Mouse (Mus musculus): Measurements from ENCODE around the gene Tln1. TPM values are rescaled to one million over a fixed set of nuclear protein-coding genes. Genes with fewer than 3 reads are reported as not detected.

Gene Tln1
- polyA plus RNA-seq, 2 experiments = 62.4 to 69.4 TPM

GRCm38 (mm10) chr4:43583421-43583820 is 20.9 kb upstream of the Tln1 start:
- no peak overlapping the region for H3K9ac ChIP-seq (ENCODE audit: low read depth, low read length, severe bottlenecking)
- 68% methylated on average over 7 of the region's 7 CpGs for WGBS
- no peak overlapping the region for H3K27ac ChIP-seq (replicated peaks; ENCODE audit: low read depth, low read length)
- no peak for TF ChIP-seq POLR2A (IDR thresholded peaks at IDR 0.05; ENCODE audit: borderline replicate concordance, extremely low read depth, insufficient read depth, insufficient read length)
- no peaks in the 10 kb centered on the region for H3K9me3 ChIP-seq (ENCODE audit: control insufficient read depth, low read length)
- peaks cover 42% of the 10 kb centered on the region for H3K36me3 ChIP-seq (ENCODE audit: control insufficient read depth, insufficient read depth, low read length)
- peaks cover 11% of the 10 kb centered on the region; the same call in 1 of the 2 replicates for H3K4me1 ChIP-seq (ENCODE audit: control insufficient read depth, insufficient read depth, low read length)
- ATAC-seq (ENCODE audit: low FRiP score, low read depth) = no peak
- no peak overlapping the region for H3K4me3 ChIP-seq (replicated peaks; ENCODE audit: low read length)
- no peaks in the 10 kb centered on the region for H3K27me3 ChIP-seq (ENCODE audit: control insufficient read depth, insufficient read depth, low read length)
- no peak overlapping the region for H3K4me2 ChIP-seq (replicated peaks; ENCODE audit: low read depth, low read length, severe bottlenecking)
- no peak for DNase-seq (ENCODE audit: low spot score)

- ATAC-seq (ENCODE audit: low FRiP score, low read depth) (no peak), DNase-seq (ENCODE audit: low spot score) (no peak)
- H3K9ac ChIP-seq (ENCODE audit: low read depth, low read length, severe bottlenecking) = no peak overlapping the region
- H3K36me3 ChIP-seq (ENCODE audit: control insufficient read depth, insufficient read depth, low read length) = peaks cover 42% of the 10 kb centered on the region
- H3K4me3 ChIP-seq (replicated peaks; ENCODE audit: low read length) = no peak overlapping the region
- no peak overlapping the region for H3K27ac ChIP-seq (replicated peaks; ENCODE audit: low read depth, low read length)
- TF ChIP-seq POLR2A (IDR thresholded peaks at IDR 0.05; ENCODE audit: borderline replicate concordance, extremely low read depth, insufficient read depth, insufficient read length) = no peak
- no peaks in the 10 kb centered on the region for H3K27me3 ChIP-seq (ENCODE audit: control insufficient read depth, insufficient read depth, low read length)
- no peak overlapping the region for H3K4me2 ChIP-seq (replicated peaks; ENCODE audit: low read depth, low read length, severe bottlenecking)
- H3K9me3 ChIP-seq (ENCODE audit: control insufficient read depth, low read length) = no peaks in the 10 kb centered on the region
- H3K4me1 ChIP-seq (ENCODE audit: control insufficient read depth, insufficient read depth, low read length) = peaks cover 14% of the 10 kb centered on the region
- WGBS = 89% methylated on average over 5 of the region's 5 CpGs
These were observed 19.8 kb upstream of the Tln1 start for GRCm38 (mm10) chr4:43582241-43582640.

- Histone ChIP-seq H3K4me1 (ENCODE audit: control insufficient read depth, insufficient read depth, low read length) (peaks cover 23% of the 10 kb centered on the region), H3K9me3 (ENCODE audit: control insufficient read depth, low read length) (no peaks in the 10 kb centered on the region), H3K4me3 (replicated peaks; ENCODE audit: low read length) (no peak overlapping the region), H3K27me3 (ENCODE audit: control insufficient read depth, insufficient read depth, low read length) (no peaks in the 10 kb centered on the region), H3K36me3 (ENCODE audit: control insufficient read depth, insufficient read depth, low read length) (peaks cover 42% of the 10 kb centered on the region), H3K27ac (replicated peaks; ENCODE audit: low read depth, low read length) (no peak overlapping the region), H3K4me2 (replicated peaks; ENCODE audit: low read depth, low read length, severe bottlenecking) (no peak overlapping the region), H3K9ac (ENCODE audit: low read depth, low read length, severe bottlenecking) (no peak overlapping the region)
- no peak for TF ChIP-seq POLR2A (IDR thresholded peaks at IDR 0.05; ENCODE audit: borderline replicate concordance, extremely low read depth, insufficient read depth, insufficient read length)
- WGBS = 93% methylated on average over 12 of the region's 12 CpGs
- DNase-seq (ENCODE audit: low spot score) (no peak), ATAC-seq (ENCODE audit: low FRiP score, low read depth) (no peak)
These were observed 18.9 kb upstream of the Tln1 start for GRCm38 (mm10) chr4:43581381-43581780.

- DNase-seq (ENCODE audit: low spot score) (no peak), ATAC-seq (ENCODE audit: low FRiP score, low read depth) (no peak)
- no peak for TF ChIP-seq POLR2A (IDR thresholded peaks at IDR 0.05; ENCODE audit: borderline replicate concordance, extremely low read depth, insufficient read depth, insufficient read length)
- no peaks in the 10 kb centered on the region for H3K27me3 ChIP-seq (ENCODE audit: control insufficient read depth, insufficient read depth, low read length)
- peaks cover 26% of the 10 kb centered on the region for H3K4me1 ChIP-seq (ENCODE audit: control insufficient read depth, insufficient read depth, low read length)
- H3K9me3 ChIP-seq (ENCODE audit: control insufficient read depth, low read length) = no peaks in the 10 kb centered on the region
- peaks cover 42% of the 10 kb centered on the region for H3K36me3 ChIP-seq (ENCODE audit: control insufficient read depth, insufficient read depth, low read length)
- no peak overlapping the region for H3K27ac ChIP-seq (replicated peaks; ENCODE audit: low read depth, low read length)
- H3K4me2 ChIP-seq (replicated peaks; ENCODE audit: low read depth, low read length, severe bottlenecking) = no peak overlapping the region
- no peak overlapping the region for H3K9ac ChIP-seq (ENCODE audit: low read depth, low read length, severe bottlenecking)
- H3K4me3 ChIP-seq (replicated peaks; ENCODE audit: low read length) = no peak overlapping the region
- WGBS = 91% methylated on average over 5 of the region's 5 CpGs
These were observed 18.2 kb upstream of the Tln1 start for GRCm38 (mm10) chr4:43580721-43581120.

GRCm38 (mm10) chr4:43579731-43580130 is 17.2 kb upstream of the Tln1 start:
- H3K4me1 ChIP-seq (ENCODE audit: control insufficient read depth, insufficient read depth, low read length) = peaks cover 26% of the 10 kb centered on the region
- H3K36me3 ChIP-seq (ENCODE audit: control insufficient read depth, insufficient read depth, low read length) = peaks cover 48% of the 10 kb centered on the region
- no peak overlapping the region for H3K27ac ChIP-seq (replicated peaks; ENCODE audit: low read depth, low read length)
- H3K4me3 ChIP-seq (replicated peaks; ENCODE audit: low read length) = peak overlapping the region; percentile 90
- WGBS = 80% methylated on average over 6 of the region's 6 CpGs
- peak overlapping the region; percentile 93 for H3K4me2 ChIP-seq (replicated peaks; ENCODE audit: low read depth, low read length, severe bottlenecking)
- no peaks in the 10 kb centered on the region for H3K9me3 ChIP-seq (ENCODE audit: control insufficient read depth, low read length)
- peak overlapping the region; percentile 80 for H3K9ac ChIP-seq (ENCODE audit: low read depth, low read length, severe bottlenecking)
- H3K27me3 ChIP-seq (ENCODE audit: control insufficient read depth, insufficient read depth, low read length) = no peaks in the 10 kb centered on the region
- no peak for DNase-seq (ENCODE audit: low spot score)
- no peak for ATAC-seq (ENCODE audit: low FRiP score, low read depth)
- TF ChIP-seq POLR2A (IDR thresholded peaks at IDR 0.05; ENCODE audit: borderline replicate concordance, extremely low read depth, insufficient read depth, insufficient read length) = no peak

GRCm38 (mm10) chr4:43579256-43579655 is 16.8 kb upstream of the Tln1 start:
- ATAC-seq (ENCODE audit: low FRiP score, low read depth) (no peak), DNase-seq (ENCODE audit: low spot score) (no peak)
- Histone ChIP-seq H3K27me3 (ENCODE audit: control insufficient read depth, insufficient read depth, low read length) (no peaks in the 10 kb centered on the region), H3K36me3 (ENCODE audit: control insufficient read depth, insufficient read depth, low read length) (peaks cover 45% of the 10 kb centered on the region), H3K4me3 (replicated peaks; ENCODE audit: low read length) (peak overlapping the region; percentile 90), H3K4me1 (ENCODE audit: control insufficient read depth, insufficient read depth, low read length) (peaks cover 26% of the 10 kb centered on the region), H3K4me2 (replicated peaks; ENCODE audit: low read depth, low read length, severe bottlenecking) (peak overlapping the region; percentile 93), H3K9me3 (ENCODE audit: control insufficient read depth, low read length) (no peaks in the 10 kb centered on the region), H3K9ac (ENCODE audit: low read depth, low read length, severe bottlenecking) (peak overlapping the region; percentile 80), H3K27ac (replicated peaks; ENCODE audit: low read depth, low read length) (peak overlapping the region; percentile 73; the same call in 1 of the 2 replicates)
- 4% methylated on average over 10 of the region's 10 CpGs for WGBS
- TF ChIP-seq POLR2A (IDR thresholded peaks at IDR 0.05; ENCODE audit: borderline replicate concordance, extremely low read depth, insufficient read depth, insufficient read length) = no peak
